Mouse (Mus musculus) limb, embryonic 11.5 days (tissue): ENCODE data around the gene Gm10181. TPM values are rescaled to one million over a fixed set of nuclear protein-coding genes. Genes with fewer than 3 reads are reported as not detected.

Experiments
- ATAC-seq: fragments of 200-750 bp; cut with Nextera tagmentation; 2 replicates; pipeline ENCODE4 v1.8.0; 2017; ENCODE audit warnings: low read depth; ENCODE audit not compliant: insufficient number of reproducible peaks, low FRiP score, low TSS enrichment
- DNase-seq: peaks from one replicate; pipeline ENCODE4 v3.0.0-alpha.2; 2015; ENCODE audit warnings: low spot score
- H3K27ac ChIP-seq: fragments of 300-500 bp; sonication (generic); replicated peaks from 2 replicates; pipeline ENCODE4 v1.5.1; 2014; ENCODE audit warnings: low read depth, mild to moderate bottlenecking, low read length
- H3K27me3 ChIP-seq: fragments of 300-500 bp; sonication (generic); 2 replicates; pipeline ENCODE4 v1.6.1; 2014; ENCODE audit warnings: mild to moderate bottlenecking, low read length, mixed read lengths; ENCODE audit not compliant: control insufficient read depth, insufficient read depth
- H3K36me3 ChIP-seq: fragments of 300-500 bp; sonication (generic); 2 replicates; pipeline ENCODE4 v1.6.1; 2014; ENCODE audit warnings: mild to moderate bottlenecking, low read length, moderate library complexity, mixed read lengths; ENCODE audit not compliant: control insufficient read depth, insufficient read depth
- H3K4me1 ChIP-seq: fragments of 300-500 bp; sonication (generic); 2 replicates; pipeline ENCODE4 v1.6.1; 2014; ENCODE audit warnings: low read length, mixed read lengths; ENCODE audit not compliant: control insufficient read depth, insufficient read depth
- H3K4me2 ChIP-seq: fragments of 300-500 bp; sonication (generic); 2 replicates; pipeline ENCODE4 v1.6.1; 2014; ENCODE audit warnings: low read depth, mild to moderate bottlenecking, moderate library complexity; ENCODE audit not compliant: severe bottlenecking
- H3K4me3 ChIP-seq: fragments of 300-500 bp; sonication (generic); 2 replicates; pipeline ENCODE4 v1.5.1; 2014; ENCODE audit warnings: low read depth, low read length
- H3K9ac ChIP-seq: fragments of 300-500 bp; sonication (generic); 2 replicates; pipeline ENCODE4 v1.6.1; 2014; ENCODE audit warnings: mild to moderate bottlenecking, low read length
- H3K9me3 ChIP-seq: fragments of 300-500 bp; sonication (generic); 2 replicates; pipeline ENCODE4 v1.6.1; 2016; ENCODE audit warnings: low read length; ENCODE audit not compliant: control insufficient read depth
- WGBS: fragments of 180-500 bp; shearing (Covaris S2); extraction: QIAGEN DNeasy Blood & Tissue Kit; methylation state at CpG from one replicate; pipeline ENCODE4 v1.1.7; 2014; 5-methylcytosine and 5-hydroxymethylcytosine counted together
- polyA plus RNA-seq: library from polyadenylated mRNA; unstranded; fragments of >200 nt; fragmentation: Nextera tagmentation; extraction: Ambion mirVana; gene quantifications from 2 replicates; pipeline ENCODE4 v1.2.1, GENCODE M21; 2014

Gene Gm10181
- polyA plus RNA-seq, 1 experiment from 2014 or later = not detected

DNA sequence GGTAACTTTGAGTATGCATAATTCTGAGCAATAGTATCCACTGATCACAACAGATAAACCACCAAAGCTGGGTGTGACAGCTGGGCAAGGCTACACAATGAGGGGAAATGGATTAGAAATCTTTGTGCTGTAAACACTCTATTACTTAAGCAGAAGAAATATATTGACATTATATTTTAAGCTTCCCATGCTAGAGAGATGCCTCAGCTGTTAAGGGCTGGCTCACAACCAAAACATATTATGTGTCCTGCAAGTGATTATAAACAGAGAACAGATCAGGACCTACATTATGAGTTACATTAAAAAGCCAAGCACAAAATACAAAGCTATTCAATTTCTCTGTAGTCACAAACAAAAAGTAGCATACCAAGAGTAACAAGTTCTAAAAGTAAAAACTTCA lies 43.0 kb downstream of the Gm10181 start:
- Histone ChIP-seq H3K4me3 (no peak overlapping the region), H3K9ac (no peak overlapping the region), H3K4me1 (no peaks in the 10 kb centered on the region), H3K36me3 (no peaks in the 10 kb centered on the region), H3K27me3 (no peaks in the 10 kb centered on the region), H3K27ac (no peak overlapping the region), H3K9me3 (no peaks in the 10 kb centered on the region), H3K4me2 (no peak overlapping the region)
- ATAC-seq (no peak), DNase-seq (no peak)

- no peaks in the 10 kb centered on the region for H3K27me3 ChIP-seq
- no peaks in the 10 kb centered on the region for H3K9me3 ChIP-seq
- DNase-seq (no peak), ATAC-seq (no peak)
- no peak overlapping the region for H3K27ac ChIP-seq
- no peak overlapping the region for H3K9ac ChIP-seq
- no peaks in the 10 kb centered on the region for H3K4me1 ChIP-seq
- 78% methylated on average over 4 of the region's 4 CpGs for WGBS
- no peak overlapping the region for H3K4me3 ChIP-seq
- no peaks in the 10 kb centered on the region for H3K36me3 ChIP-seq
- no peak overlapping the region for H3K4me2 ChIP-seq
Observed at GRCm38 (mm10) chr9:25132920-25133319, 43.7 kb downstream of the Gm10181 start.

DNA sequence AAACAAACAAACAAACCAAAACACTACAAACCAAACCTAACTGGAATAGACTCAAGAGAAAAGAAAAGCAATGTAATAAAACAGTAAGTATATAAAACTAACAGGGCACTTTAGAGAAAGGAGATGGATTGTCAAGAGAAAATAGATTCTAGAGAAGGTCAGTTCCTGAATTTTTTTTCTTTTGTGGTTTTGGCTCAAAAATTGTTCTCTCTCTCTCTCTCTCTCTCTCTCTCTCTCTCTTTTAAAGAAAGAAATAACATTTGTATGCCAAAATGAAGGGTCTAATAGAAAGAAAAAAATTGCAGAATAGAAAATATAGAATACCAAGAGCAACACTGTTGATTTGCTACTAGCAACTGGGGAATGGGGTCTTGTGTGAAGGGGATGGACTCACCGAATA lies 49.7 kb downstream of the Gm10181 start:
- no peaks in the 10 kb centered on the region for H3K36me3 ChIP-seq
- no peaks in the 10 kb centered on the region for H3K4me1 ChIP-seq
- H3K4me3 ChIP-seq = no peak overlapping the region
- H3K27me3 ChIP-seq = no peaks in the 10 kb centered on the region
- H3K9me3 ChIP-seq = no peaks in the 10 kb centered on the region
- ATAC-seq (no peak), DNase-seq (no peak)
- H3K27ac ChIP-seq = no peak overlapping the region
- no peak overlapping the region for H3K9ac ChIP-seq
- H3K4me2 ChIP-seq = no peak overlapping the region
- WGBS = 94% methylated on average over 1 of the region's 1 CpGs

Other genes with a start within 250 kb of the Gm10181 start
- 23.7 and 27.2 TPM in 2 replicates for gene Herpud2, start 62.4 kb downstream of the Gm10181 start, polyA plus RNA-seq
- gene Sept7, start 163.0 kb downstream of the Gm10181 start, polyA plus RNA-seq = 295 and 305 TPM in 2 replicates